Mouse (Mus musculus) natural killer cell, adult 2 months (primary cell): ENCODE measurements around the gene Sorl1.

Experiments used
- DNase-seq, 2 experiments: peaks; one replicate each; pipeline ENCODE4 v3.0.0; 2022; ENCODE audit warnings: low spot score in 2 of 2

The Sorl1 gene

DNA sequence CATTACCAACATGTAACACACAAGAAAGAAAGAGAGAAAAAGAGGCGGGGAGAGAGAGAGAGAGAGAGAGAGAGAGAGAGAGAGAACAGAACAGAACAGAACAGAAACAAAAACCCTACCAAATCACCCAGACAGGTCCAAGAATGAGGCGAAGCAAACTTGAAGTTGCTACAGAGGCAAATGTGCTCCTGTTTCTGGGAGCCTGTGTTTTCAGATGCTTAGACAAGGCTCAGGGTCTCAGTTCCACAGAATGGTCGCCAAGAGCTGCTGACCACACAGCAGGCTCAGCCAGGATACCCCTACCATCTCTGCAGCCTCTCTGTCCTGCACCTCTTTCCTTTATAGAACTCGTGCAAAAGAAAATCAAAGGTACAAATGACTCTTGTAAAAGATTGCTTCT, 205.9 kb downstream of the Sorl1 start:
- DNase-seq, result no peak

DNA sequence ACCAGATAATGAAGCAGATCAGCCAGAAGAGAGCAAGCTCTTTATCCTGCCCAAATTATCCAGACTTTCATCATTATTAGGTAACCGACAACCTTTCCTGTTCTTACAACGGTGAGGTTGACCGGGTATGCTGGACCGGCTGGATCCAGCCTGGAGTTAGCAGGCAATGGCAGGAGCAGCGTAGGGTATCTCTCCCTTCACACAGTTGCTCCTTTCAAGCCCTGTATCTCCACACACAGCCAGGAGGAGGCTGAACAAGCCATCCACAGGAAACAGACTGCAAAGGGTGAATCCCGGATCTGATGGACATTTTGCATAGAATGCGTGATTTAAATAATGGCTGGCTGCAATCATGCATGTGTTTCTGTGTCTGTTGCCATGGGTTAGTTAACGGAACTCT, 208.5 kb downstream of the Sorl1 start:
- DNase-seq, result no peak
